Mouse (Mus musculus) heart, embryonic 16.5 days (tissue): ENCODE measurements around the gene Smc3. TPM values are rescaled to one million over a fixed set of nuclear protein-coding genes. Genes with fewer than 3 reads are reported as not detected.
"Not testable (repeated sequence)": the region's sequence is repeated elsewhere in the genome, so short reads cannot be mapped to it uniquely, and the experiment has no call there.

ENCODE experiments used
- ATAC-seq: fragments of 200-750 bp; cut with Nextera tagmentation; replicated peaks from 2 replicates; pipeline ENCODE4 v1.8.0; 2017; ENCODE audit warnings: moderate number of reproducible peaks; ENCODE audit not compliant: insufficient read depth, low FRiP score; ENCODE audit errors: extremely low read depth
- H3K27ac ChIP-seq: fragments of 300-500 bp; sonication (generic); 2 replicates; pipeline ENCODE4 v1.5.1; 2014; ENCODE audit warnings: mild to moderate bottlenecking, low read length, control low read depth, moderate library complexity
- H3K27me3 ChIP-seq: fragments of 300-500 bp; sonication (generic); 2 replicates; pipeline ENCODE4 v1.6.1; 2014; ENCODE audit warnings: low read length, mixed read lengths; ENCODE audit not compliant: control insufficient read depth, insufficient read depth
- H3K36me3 ChIP-seq: fragments of 300-500 bp; sonication (generic); 2 replicates; pipeline ENCODE4 v1.6.1; 2014; ENCODE audit not compliant: control insufficient read depth, insufficient read depth
- H3K4me1 ChIP-seq: fragments of 300-500 bp; sonication (generic); 2 replicates; pipeline ENCODE4 v1.6.1; 2014; ENCODE audit warnings: low read length, mixed read lengths; ENCODE audit not compliant: control insufficient read depth, insufficient read depth
- H3K4me2 ChIP-seq: fragments of 300-500 bp; sonication (generic); 2 replicates; pipeline ENCODE4 v1.6.1; 2014; ENCODE audit warnings: low read depth, mild to moderate bottlenecking, control low read depth, low read length
- H3K4me3 ChIP-seq: fragments of 300-500 bp; sonication (generic); 2 replicates; pipeline ENCODE4 v1.5.1; 2014; ENCODE audit warnings: mild to moderate bottlenecking, control low read depth, low read length
- H3K9ac ChIP-seq: fragments of 300-500 bp; sonication (generic); 2 replicates; pipeline ENCODE4 v1.6.1; 2014; ENCODE audit warnings: low read length, control low read depth
- H3K9me3 ChIP-seq: fragments of 300-500 bp; sonication (generic); replicated peaks from 2 replicates; pipeline ENCODE4 v1.6.1; 2016; ENCODE audit warnings: low read length; ENCODE audit not compliant: control insufficient read depth
- WGBS: fragments of 180-500 bp; shearing (Covaris S2); extraction: QIAGEN DNeasy Blood & Tissue Kit; methylation state at CpG from one replicate; pipeline ENCODE4 v1.1.7; 2014; 5-methylcytosine and 5-hydroxymethylcytosine counted together
- polyA plus RNA-seq: library from polyadenylated mRNA; unstranded; fragments of >200 nt; fragmentation: Nextera tagmentation; extraction: Ambion mirVana; gene quantifications from 2 replicates; pipeline ENCODE4 v1.2.1, GENCODE M21; 2015

Gene Smc3
- polyA plus RNA-seq, 1 experiment from 2014 or later: 42.5 TPM

DNA sequence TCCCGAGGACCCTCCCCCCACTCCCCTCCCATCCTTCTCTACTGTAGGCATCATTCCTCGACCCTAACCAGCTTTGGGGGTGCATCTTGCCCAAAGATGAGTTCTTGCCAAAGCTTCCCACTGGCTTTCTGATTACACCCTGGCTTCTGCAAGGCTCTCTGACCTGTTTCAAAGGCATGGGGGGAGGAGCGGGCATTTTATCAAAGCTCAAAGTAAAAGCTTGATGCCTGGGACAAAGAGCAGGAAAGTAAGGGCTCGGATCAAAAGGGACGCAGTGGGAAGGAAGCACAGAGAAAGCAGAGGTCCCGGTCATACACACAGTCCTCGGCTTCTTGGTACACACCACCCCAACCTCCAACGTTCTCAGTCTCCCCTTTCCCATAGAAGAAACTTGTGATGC, 26.1 kb upstream of the Smc3 start:
- no peak overlapping the region for H3K4me2 ChIP-seq
- 62% methylated on average over 8 of the region's 8 CpGs for WGBS
- no peaks in the 10 kb centered on the region for H3K9me3 ChIP-seq
- no peak overlapping the region for H3K27ac ChIP-seq
- H3K27me3 ChIP-seq: no peaks in the 10 kb centered on the region
- H3K36me3 ChIP-seq: no peaks in the 10 kb centered on the region
- H3K9ac ChIP-seq: no peak overlapping the region
- peaks cover 39% of the 10 kb centered on the region for H3K4me1 ChIP-seq
- no peak for ATAC-seq
- H3K4me3 ChIP-seq: no peak overlapping the region

DNA sequence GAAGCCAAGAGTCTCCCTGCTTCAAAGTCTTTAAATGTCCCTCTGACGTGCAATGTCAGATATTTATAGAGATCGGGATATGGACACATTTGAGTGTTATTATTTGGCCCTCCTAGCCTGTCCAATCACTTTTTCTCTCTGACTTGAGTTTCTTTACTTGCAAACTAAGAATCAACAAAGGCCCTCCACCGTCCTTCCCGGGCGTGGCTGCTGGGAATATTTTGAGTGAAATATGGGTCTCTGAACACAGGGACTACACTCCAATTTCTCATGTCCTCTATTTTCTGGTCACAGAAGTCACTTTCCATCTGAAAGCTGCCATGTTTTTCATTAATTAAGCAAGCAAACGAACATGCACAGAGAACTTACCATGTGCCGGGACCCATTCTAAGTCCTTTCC, 25.7 kb upstream of the Smc3 start:
- peaks cover 39% of the 10 kb centered on the region for H3K4me1 ChIP-seq
- H3K4me3 ChIP-seq: no peak overlapping the region
- no peak overlapping the region for H3K27ac ChIP-seq
- H3K36me3 ChIP-seq: no peaks in the 10 kb centered on the region
- no peak for ATAC-seq
- 81% methylated on average over 7 of the region's 7 CpGs for WGBS
- H3K9me3 ChIP-seq: no peaks in the 10 kb centered on the region
- no peaks in the 10 kb centered on the region for H3K27me3 ChIP-seq
- H3K4me2 ChIP-seq: no peak overlapping the region
- H3K9ac ChIP-seq: no peak overlapping the region

DNA sequence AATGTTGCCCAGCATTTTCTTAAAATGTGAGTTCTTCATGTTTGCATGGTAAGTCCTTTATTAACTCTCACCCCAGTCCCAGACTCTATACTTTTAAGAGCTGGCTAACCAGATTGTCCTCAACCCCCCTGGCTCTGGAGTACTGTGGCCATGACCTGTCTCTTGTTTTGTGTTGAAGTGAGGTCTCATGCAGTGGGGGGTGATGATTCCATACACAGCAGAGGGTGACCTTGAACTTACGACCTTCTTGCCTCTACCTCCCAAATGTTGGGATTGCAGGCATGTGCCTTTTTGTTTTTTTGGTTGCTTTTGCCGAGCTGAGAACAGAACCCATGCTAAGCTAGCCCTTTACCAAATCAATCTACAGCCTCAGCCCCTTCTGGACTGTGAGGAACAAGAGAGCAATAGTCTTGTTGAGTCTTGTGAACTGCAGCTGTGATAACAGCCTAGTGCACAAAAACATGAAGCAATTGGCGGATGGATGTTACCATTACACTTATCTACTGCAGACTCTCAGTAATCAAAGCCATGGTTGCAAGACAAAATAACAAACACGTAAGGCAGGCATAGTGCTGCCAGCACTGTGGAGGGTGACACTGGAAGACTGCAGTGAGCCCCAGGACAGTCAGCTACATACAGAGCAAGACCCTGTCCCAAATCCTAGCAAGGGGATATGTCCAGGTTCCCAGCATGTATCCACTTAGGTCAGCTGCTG, 24.7 kb upstream of the Smc3 start:
- Histone ChIP-seq H3K4me3 (no peak overlapping the region), H3K27ac (peak overlapping the region; percentile 60), H3K4me1 (peaks cover 39% of the 10 kb centered on the region), H3K9ac (no peak overlapping the region), H3K27me3 (no peaks in the 10 kb centered on the region), H3K9me3 (no peaks in the 10 kb centered on the region), H3K4me2 (peak overlapping the region; percentile 48), H3K36me3 (no peaks in the 10 kb centered on the region)
- no peak; the same call in 1 of the 2 replicates for ATAC-seq
- 48% methylated on average over 4 of the region's 4 CpGs for WGBS

- no peaks in the 10 kb centered on the region for H3K36me3 ChIP-seq
- no peak for ATAC-seq
- no peaks in the 10 kb centered on the region for H3K9me3 ChIP-seq
- peak overlapping the region; percentile 23; the same call in 1 of the 2 replicates for H3K27ac ChIP-seq
- peaks cover 38% of the 10 kb centered on the region for H3K4me1 ChIP-seq
- H3K4me3 ChIP-seq: peak overlapping the region; percentile 24; the same call in 1 of the 2 replicates
- H3K4me2 ChIP-seq: peak overlapping the region; percentile 48
- 31% methylated on average over 7 of the region's 7 CpGs for WGBS
- H3K9ac ChIP-seq: no peak overlapping the region
- H3K27me3 ChIP-seq: no peaks in the 10 kb centered on the region
Measured at GRCm38 (mm10) chr19:53576061-53576460, 24.1 kb upstream of the Smc3 start.

DNA sequence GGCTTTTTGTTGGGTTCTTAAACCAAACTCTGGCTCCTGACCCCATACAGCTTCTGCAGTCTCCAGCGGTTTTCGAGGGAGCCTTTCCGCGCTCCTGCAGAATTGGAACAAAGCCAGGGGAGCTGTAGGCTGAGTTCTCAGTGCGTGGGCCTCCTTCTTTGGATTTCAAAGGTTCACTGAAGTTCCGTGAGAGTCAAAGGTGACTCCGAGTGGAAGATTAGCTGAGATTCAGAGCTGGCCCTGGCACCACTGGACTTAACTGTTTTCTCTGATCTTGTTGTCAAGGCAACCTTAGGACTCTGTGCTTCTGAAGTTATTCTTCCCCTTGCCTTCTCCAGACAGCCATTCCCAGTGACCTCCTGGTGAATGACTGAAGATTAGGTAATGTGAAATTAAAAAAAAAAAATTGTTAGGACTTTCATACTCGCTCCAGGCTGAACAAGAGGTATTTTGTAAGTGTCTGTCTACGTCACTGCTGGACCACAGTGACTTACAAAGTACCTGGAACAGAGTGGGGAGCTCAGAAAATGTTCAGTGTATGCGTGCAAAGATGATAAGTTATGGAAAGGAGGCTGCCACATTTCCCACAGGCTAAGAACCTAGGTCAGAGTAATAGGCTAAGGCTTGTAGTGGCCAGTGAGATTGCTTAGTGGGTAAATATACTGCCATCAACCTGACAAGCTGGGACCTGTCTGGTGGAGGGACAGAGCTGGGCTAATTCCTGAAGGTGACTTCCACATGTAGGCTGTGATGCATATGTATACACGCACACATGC, 23.0 kb upstream of the Smc3 start:
- H3K4me3 ChIP-seq: no peak overlapping the region
- no peak for ATAC-seq
- peaks cover 31% of the 10 kb centered on the region for H3K4me1 ChIP-seq
- H3K9ac ChIP-seq: no peak overlapping the region; the same call in 1 of the 2 replicates
- peak overlapping the region; percentile 48; the same call in 1 of the 2 replicates for H3K4me2 ChIP-seq
- H3K27ac ChIP-seq: peak overlapping the region; percentile 18; the same call in 1 of the 2 replicates
- 44% methylated on average over 11 of the region's 11 CpGs for WGBS
- H3K27me3 ChIP-seq: no peaks in the 10 kb centered on the region
- no peaks in the 10 kb centered on the region for H3K9me3 ChIP-seq
- no peaks in the 10 kb centered on the region for H3K36me3 ChIP-seq

GRCm38 (mm10) chr19:53578597-53579252, 21.5 kb upstream of the Smc3 start:
- no peak for ATAC-seq
- Histone ChIP-seq H3K9ac (no peak overlapping the region), H3K27ac (no peak overlapping the region), H3K36me3 (no peaks in the 10 kb centered on the region), H3K27me3 (no peaks in the 10 kb centered on the region), H3K4me2 (no peak overlapping the region), H3K4me3 (no peak overlapping the region), H3K9me3 (no peaks in the 10 kb centered on the region), H3K4me1 (peaks cover 28% of the 10 kb centered on the region)
- 10% methylated on average over 8 of the region's 8 CpGs for WGBS

GRCm38 (mm10) chr19:53580271-53580670, 19.9 kb upstream of the Smc3 start:
- Histone ChIP-seq H3K4me1 (peaks cover 22% of the 10 kb centered on the region), H3K9me3 (peaks cover 15% of the 10 kb centered on the region)
- not testable (repeated sequence) for H3K27ac ChIP-seq, H3K9ac ChIP-seq, H3K4me3 ChIP-seq, H3K4me2 ChIP-seq, ATAC-seq, H3K27me3 ChIP-seq, H3K36me3 ChIP-seq
- WGBS: 83% methylated on average over 8 of the region's 8 CpGs

GRCm38 (mm10) chr19:53587686-53588085, 12.5 kb upstream of the Smc3 start:
- not testable (repeated sequence) for H3K36me3 ChIP-seq, H3K4me1 ChIP-seq, H3K9ac ChIP-seq, H3K4me3 ChIP-seq, H3K4me2 ChIP-seq, ATAC-seq, H3K27me3 ChIP-seq, H3K27ac ChIP-seq
- 83% methylated on average over 3 of the region's 3 CpGs for WGBS
- peaks cover 21% of the 10 kb centered on the region for H3K9me3 ChIP-seq

DNA sequence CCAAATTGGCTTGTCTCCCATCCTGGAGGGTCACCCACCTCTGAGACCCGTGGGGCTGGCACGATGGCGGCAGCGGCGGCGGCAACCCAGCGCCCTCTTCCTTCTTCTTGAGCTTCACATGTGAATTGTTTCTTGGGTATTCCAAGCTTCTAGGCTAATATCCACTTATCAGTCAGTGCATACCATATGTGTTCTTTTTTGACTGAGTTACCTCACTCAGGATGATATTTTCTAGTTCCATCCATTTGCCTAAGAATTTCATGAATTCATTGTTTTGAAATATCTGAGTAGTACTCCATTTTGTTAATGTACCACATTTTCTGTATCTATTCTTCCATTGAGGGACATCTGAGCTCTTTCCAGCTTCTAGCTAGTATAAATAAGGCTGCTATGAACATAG, 11.2 kb upstream of the Smc3 start, which contains the start of gene Nutf2-ps1:
Nutf2-ps1 (minus strand) TSS at position 101 of the 400 bp plus-strand sequence.
- not testable (repeated sequence) for ATAC-seq, H3K9ac ChIP-seq, H3K4me3 ChIP-seq, H3K36me3 ChIP-seq, H3K4me2 ChIP-seq, H3K27ac ChIP-seq, H3K4me1 ChIP-seq, H3K27me3 ChIP-seq
- WGBS: 97% methylated on average over 7 of the region's 7 CpGs
- peaks cover 20% of the 10 kb centered on the region for H3K9me3 ChIP-seq
